Mouse (Mus musculus) megakaryocyte, embryonic 14.5 days (primary cell): ENCODE results near the gene Ush1g.

ENCODE experiments used
- FLI1 ChIP-seq: IDR thresholded peaks from 2 replicates; pipeline ENCODE4 v1.6.1; 2012; ENCODE audit warnings: low read length, inconsistent platforms, mixed read lengths
- GATA1 ChIP-seq: IDR thresholded peaks from 3 replicates; pipeline ENCODE4 v1.6.1; 2012; ENCODE audit warnings: mixed read lengths, low read length, inconsistent platforms, borderline replicate concordance

- TF ChIP-seq FLI1, result no peak
- no peak for TF ChIP-seq GATA1
Measured at GRCm38 (mm10) chr11:115286201-115286993, 35.4 kb downstream of the Ush1g start.
